Mouse (Mus musculus) CH12F3 (cell line): Measurements from ENCODE around the gene Gm5935.
"Not testable (repeated sequence)": the region's sequence is repeated elsewhere in the genome, so short reads cannot be mapped to it uniquely, and the experiment has no call there.

Experiments used
- in situ Hi-C: fragments of 300-500 bp; cut with MboI; formaldehyde crosslinking; loops from 2 replicates; pipeline ENCODE4 v1.14.3; 2020; ENCODE audit warnings: low sequenced_read_pairs

Gene Gm5935

GRCm38 (mm10) chrX:24775064-24775463 lies at the start of gene Gm5935:
Gm5935 (minus strand) TSS chrX:24775164.
- in situ Hi-C loops: not testable (repeated sequence)
